Mouse (Mus musculus) left cerebral cortex, postnatal 10 days (tissue): Measurements from ENCODE around the gene Lasp1. TPM values are rescaled to one million over a fixed set of nuclear protein-coding genes. Genes with fewer than 3 reads are reported as not detected.
A peak's percentile ranks its signal among the peaks of the same experiment; 100 is the strongest.
"Not testable (repeated sequence)": the region's sequence is repeated elsewhere in the genome, so short reads cannot be mapped to it uniquely, and the experiment has no call there.

Experiments used
- DNase-seq, 2 experiments: peaks; one replicate each; pipeline ENCODE4 v3.0.0; 2021 to 2022; ENCODE audit warnings: low spot score in 2 of 2, mixed read lengths in 1 of 2; ENCODE audit errors: extremely low spot score in 1 of 2
- intact Hi-C: fragments of 180-260 bp; cut with DNase I; formaldehyde crosslinking; loops from one replicate; pipeline ENCODE4 v1.15.1; 2025
- total RNA-seq, 2 experiments: library from RNA; stranded (reverse); gene quantifications; 2 replicates each; pipeline ENCODE4 v1.2.3; 2021

Lasp1 gene
- total RNA-seq, 2 experiments from 2014 or later = 190 to 203 TPM

DNA sequence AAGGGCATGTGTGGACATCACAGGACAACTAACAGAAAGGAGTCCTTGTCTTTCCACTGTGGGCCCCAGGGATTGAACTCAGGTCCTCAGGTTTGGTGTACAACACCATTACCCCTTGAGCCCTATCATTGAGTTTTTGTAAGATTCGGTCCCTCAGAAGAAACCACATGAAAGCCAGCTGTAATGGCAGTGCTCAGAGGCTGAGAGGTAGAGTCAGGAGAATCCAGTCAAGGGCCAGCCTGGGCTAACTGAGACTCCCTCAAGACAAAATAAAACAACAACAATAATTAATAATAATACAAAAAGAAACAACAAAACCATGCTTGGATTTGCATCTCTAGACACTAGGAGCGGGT, 41.3 kb downstream of the Lasp1 start:
- DNase-seq = no peak
- intact Hi-C loops = loop anchor here (5.0 kb wide), 1 partner anchor 42 kb away; the partner anchor contains the start of gene Fbxo47

DNA sequence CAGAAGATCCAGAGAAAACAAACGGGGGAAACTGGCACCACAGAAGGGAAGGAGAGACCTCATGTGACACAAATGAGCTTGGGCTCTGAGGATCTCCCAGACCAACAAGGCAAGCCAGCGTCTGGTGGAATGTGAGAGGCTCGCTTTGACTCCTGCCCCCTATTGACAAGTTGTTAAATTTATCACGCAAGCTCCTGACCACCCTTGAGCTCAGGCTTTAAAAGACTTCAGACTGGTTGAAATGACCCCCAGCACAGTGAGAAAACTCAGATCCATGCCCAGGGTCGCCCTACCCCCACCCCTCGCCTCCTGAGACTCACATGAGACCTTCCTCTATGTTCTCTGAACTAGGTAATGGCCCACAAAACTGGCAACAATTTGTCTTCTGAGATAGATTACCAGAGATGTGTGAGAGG, 41.7 kb downstream of the Lasp1 start, which contains the start of gene B230217C12Rik:
B230217C12Rik (plus strand) TSS at position 242 of the 416 bp plus-strand sequence.
- intact Hi-C loops = loop anchor here (5.0 kb wide), 1 partner anchor 42 kb away; the partner anchor contains the start of gene Fbxo47
- DNase-seq = peak in 1 of 2 experiments; percentile 40

DNA sequence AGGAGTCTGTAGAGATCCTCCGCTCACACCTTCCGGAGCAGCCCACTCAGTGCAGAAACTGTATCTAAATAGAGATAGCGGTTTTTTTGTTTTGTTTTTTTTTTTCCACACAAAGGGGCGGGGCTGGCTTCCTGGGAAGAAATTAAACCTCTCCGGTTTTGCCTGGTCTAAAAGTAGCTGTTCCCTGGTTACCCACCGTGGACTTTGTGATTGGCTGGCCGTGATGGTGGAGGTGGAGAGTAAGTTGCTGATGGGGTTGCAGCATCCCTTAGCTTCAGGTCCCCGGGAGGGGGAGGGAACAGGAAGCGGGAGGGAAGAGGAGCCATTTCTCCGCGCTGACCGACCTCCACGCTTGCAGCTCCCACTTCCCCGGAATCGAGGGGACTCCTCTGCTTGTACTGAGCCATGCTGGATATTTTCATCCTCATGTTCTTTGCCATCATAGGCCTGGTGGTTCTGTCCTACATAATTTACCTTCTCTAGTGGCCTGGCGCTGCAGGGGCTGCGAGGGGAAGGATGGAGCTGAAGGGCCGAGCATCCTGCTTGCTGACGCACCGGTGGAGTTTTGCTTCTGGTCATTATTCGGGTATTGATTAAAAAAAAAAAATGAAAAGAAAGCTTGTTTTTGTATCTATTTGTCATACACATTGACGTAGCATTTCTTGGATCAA, 42.3 kb downstream of the Lasp1 start:
- intact Hi-C loops = loop anchor here (5.0 kb wide), 1 partner anchor 41 kb away; the partner anchor contains the start of gene Fbxo47
- DNase-seq = peak; percentile 88 to 92

DNA sequence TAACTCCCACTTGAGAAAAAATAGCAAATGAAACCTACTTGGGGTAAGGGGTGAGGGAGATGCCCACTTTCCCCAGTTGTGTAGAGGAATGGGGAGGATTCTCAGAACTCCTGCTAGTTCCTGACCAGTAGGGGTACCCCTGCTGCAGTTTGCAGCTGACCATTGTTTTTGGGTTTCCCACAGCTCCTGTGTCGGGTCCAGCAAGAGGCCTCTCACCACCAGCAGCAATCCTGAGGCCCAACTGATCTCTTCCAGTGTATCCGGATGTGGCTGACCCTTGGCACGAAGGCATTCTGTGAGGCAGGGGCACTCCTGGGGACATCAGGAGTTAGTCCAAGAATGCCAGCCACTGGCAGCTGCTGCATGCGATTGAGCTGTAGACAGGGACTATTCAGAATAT, 43.2 kb downstream of the Lasp1 start:
- intact Hi-C loops = loop anchor here (5.0 kb wide), 1 partner anchor 40 kb away; the partner anchor contains the start of gene Fbxo47

DNA sequence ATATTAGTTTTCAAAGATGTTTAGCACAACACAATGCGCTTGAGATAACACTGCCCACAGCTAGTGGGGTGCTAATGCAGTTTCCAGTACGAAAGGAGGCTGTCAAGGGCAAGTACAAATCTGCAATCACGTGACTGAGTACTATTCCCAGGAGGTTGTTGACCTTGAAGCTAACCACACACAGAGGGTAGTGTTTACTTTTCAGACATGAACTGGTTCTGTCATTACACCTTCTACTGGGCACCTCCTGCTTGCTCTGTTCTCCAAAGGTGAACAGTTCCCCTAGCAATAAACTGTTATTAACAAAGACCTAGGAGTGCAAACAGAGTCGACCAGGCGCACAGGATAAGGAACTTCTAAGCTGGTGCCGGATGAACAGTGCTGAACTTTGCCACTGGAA, 51.6 kb downstream of the Lasp1 start:
- intact Hi-C loops = no loop called here
- no peak for DNase-seq

More for the DNA sequence above, 43.2 kb downstream of the Lasp1 start:
- DNase-seq = peak in 1 of 2 experiments; percentile 21

DNA sequence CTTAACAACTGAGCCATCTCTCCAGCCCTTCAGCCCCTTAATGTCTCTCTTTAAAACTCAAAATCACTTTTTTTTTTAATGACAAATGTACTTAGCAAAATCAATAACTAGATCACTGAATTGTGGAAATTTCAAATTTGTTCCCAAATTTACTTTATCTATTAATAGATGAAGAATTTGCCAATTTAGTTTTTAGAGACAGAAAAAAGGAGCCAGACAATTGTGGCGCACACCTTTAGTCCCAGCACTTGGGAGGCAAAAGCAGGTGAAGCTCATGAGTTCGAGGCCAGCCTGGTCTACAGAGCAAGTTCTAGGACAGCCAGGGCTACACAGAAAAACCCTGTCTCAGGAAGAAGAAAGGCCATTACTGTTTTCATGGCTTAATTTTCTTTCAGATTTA, 52.8 kb downstream of the Lasp1 start:
- intact Hi-C loops = no loop called here
- DNase-seq = no peak

DNA sequence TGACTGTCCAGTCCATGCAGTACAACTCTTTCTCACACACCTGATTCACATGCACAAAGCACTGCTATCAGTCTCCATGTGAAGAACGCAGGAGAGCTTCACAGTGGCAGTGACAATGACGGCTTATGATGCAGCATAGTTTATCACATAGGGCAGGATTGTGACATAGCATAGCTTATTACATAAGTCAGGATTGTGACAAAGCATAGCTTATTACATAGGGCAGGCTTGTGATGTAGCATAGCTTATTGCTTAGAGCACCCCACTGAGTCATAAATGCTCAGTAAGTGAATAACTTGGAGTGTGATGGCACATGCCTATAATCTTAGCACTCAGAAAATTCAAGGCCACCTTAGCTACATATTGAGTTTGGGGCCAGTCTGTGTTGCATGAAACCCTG, 56.7 kb downstream of the Lasp1 start:
- no peak for DNase-seq
- intact Hi-C loops = no loop called here

DNA sequence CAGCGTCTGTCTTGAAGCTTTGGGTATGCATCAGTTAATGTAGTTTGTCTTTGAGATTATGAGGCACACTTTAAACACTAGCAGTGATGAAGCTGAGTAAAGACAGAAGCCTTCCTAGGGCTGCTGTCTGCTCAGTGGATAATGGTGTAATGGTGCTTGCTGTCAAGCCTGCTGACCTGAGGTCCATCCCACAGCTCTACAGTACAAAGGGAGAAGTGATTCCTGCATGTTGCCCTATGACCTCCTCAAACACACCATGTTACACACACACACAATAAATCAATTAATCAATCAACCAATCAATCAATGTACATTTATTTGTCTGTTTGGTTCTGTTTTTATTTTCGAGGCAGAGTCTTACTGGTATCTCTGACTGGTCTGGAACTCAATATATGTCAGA, 63.3 kb downstream of the Lasp1 start:
- intact Hi-C loops = no loop called here
- DNase-seq = no peak

DNA sequence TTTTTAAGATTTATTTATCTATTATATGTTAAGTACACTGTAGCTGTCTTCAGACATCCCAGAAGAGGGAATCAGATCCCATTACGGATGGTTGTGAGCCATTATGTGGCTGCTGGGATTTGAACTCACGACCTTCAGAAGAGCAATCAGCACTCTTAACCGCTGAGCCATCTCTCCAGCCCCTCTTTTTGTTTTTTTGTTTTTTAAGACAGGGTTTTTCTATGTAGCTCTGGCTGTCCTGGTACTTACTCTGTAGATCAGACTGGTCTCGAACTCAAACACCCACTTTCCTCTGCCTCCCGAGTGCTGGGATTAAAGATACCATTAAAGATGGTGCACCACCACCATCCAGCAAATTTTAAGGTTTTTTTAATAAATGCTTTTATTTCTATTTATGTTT, 66.6 kb downstream of the Lasp1 start:
- no peak for DNase-seq
- intact Hi-C loops = no loop called here

DNA sequence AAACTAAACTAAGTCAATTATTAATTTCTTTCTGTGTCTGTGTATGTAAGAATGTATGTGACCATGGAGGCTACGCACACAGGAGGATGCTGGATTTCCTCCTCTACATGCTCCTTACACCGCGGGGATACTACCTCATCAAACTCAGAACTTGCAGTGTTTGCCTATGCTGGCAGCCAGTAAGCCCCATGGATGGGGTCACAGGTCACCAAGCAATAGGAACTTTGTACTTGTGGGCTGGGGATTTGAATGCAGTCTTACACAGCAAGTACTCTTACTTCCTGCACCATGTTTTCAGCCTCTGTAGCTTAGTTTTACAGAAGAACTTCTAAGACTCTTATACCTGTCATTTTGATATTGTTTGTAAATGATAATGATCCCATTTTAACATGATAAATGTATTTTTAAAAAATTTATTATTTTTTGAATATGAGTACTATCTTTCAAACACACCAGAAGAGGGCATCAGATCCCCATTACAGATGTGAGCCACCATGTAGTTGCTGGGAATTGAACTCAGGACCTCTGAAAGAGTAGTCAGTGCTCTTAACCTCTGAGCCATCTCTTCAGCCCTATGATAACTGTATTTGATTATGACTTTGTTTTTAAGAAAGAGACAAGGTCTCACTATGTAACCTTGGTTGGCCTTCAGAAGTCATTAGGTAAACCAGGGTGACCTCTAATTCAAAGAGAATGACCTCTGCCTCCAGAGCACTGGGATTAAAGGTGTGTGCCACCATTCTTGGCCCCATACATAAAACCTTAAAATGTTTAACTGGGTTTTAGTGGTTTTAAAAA, 67.5 kb downstream of the Lasp1 start:
- no peak for DNase-seq
- intact Hi-C loops = no loop called here

DNA sequence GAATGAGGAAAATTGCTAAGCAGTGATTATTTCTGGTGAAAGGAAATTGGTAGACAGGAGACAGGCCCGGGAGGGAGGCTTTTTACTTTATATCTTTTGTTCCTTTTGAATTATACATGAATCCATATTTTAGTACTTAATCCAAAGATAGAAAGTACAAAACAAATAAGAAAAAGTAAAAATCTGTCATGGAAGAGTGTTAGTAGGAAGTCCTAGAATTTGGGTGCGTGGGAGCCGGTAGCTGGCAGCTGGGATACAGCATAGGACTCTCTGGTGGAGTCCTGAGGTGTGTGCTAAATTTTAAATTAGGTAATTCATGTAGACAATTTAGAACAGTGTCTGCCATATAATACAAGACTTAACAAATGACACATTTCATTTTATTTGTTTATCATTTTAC, 68.8 kb downstream of the Lasp1 start:
- intact Hi-C loops = no loop called here
- DNase-seq = no peak

DNA sequence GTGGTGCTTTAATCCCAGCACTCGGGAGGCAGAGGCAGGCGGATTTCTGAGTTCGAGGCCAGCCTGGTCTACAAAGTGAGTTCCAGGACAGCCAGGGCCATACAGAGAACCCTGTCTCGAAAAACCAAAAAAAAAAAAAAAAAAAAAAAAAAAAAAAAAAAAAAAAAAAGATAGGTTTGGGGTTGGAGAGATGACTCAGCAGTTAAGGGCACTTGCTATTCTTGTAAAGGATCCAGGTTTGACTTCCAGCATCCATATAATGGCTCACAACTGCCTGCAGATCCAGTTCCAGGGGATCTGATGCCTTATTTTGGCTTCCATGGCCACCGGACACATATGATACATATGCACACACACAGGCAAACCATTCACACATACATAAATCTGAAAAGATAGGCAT, 73.6 kb downstream of the Lasp1 start:
- DNase-seq, intact Hi-C loops: not testable (repeated sequence)

DNA sequence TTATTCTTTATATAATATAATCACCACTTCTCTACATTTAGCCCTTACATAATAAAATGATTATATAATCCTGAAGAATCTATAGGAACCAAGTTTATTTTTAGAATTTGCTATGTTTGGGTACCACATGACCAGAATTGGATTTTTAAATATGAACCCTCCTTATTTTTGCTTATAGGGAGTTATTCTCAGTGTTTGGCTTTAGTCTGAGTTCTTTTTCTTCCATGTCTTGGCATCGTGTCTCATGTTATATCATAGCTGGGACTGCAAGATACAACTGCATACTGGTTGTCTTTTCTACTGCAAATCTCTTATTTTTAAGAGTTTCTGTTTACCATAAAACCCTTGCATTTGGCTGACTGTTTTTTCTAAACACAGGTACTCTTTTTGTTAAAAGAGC, 75.6 kb downstream of the Lasp1 start:
- no peak for DNase-seq
- intact Hi-C loops = no loop called here

DNA sequence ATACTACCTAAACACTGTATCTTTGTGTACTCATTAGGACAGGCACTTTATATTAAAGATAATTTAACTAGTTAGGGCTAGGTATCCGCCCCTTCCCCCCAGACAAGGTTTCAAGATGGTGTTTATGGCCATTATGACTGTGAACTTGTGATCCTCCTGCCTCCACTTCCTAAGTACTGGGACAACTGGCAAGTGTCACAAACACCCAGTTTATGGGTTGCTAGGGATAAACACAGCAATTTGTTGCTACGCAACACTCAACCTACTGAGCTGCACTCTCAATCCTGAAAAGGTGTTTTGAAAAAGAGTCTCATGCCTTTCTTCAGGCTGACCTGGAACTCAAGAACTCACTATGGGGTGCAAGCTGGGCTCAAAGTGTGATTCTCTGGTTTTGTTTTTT, 78.5 kb downstream of the Lasp1 start:
- DNase-seq = no peak
- intact Hi-C loops = no loop called here

DNA sequence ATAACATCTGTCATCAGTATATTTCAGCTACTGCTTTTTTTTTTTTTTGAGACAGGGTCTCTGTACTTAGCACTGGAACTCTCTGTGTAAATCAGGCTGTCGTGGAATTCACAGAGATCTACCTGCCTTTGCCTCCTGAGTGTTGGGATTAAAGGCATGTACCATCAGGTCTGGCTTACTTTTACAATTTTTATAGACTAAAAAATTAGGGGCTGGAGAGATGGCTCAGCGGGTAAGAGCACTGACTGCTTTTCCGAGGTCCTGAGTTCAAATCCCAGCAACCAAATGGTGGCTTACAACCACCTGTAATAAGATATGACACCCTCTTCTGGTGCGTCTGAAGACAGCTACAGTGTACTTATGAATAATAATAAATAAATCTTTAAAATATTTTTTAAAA, 81.6 kb downstream of the Lasp1 start:
- intact Hi-C loops = loop anchor here (5.0 kb wide), 3 partner anchors 38 to 98 kb away; partner anchors contain the start of genes B230217C12Rik, Lasp1 and Rpl23
- DNase-seq = no peak

DNA sequence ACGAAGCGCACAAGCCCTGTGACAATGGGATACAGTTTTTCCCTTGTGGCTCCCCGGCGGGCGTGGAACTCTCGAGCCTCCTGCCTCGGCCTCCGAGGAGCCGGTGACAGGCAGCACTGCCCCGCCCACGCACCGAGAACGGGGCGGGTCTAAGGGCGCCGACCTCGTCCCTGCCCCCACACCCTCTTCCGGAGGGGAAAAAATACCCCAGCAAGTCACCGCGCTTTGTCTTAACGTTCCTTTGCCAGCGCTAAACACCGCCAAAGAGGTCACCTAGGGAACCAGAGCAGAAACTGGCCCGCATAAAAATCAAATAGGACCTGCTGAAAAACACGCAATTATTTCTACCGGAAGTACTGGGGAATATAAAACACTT, 84.7 kb downstream of the Lasp1 start:
- DNase-seq = peak; percentile 31 to 83
- intact Hi-C loops = loop anchor here (5.0 kb wide), 3 partner anchors 41 to 101 kb away; partner anchors contain the start of genes B230217C12Rik, Lasp1 and Rpl23

DNA sequence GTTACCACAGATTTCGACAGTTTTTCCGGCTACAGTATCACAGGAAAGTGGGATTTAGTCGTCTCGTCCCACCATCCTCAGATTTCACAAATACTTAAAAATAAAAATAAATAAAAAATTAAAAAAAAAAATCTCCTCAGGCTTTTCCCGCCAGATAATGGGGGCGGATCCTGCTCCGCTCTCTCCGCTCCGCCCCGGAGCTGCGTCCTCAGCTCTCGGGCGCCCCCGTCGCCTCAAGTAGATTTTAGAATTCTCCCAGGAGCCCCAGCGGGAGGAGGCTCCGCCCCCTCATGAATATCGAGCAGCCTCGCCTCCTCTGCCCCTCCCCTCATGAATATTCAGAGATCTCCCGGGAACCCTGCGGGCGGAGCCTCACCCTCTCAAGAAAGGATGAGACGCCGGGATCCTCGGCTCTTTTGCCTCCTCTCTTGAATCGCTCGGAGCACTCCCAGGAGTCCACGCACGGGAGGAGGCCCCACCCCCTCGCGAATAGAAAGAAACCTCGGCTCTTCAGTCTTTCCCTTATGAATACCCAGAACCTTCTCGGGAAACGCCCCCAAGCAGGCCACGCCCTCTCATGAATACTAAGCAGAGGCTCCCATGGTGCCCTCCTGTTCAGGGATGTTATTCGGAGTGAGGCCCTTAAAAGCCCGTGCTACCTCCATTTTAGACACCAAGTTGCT, 85.3 kb downstream of the Lasp1 start, which contains the start of gene Fbxo47:
Fbxo47 (minus strand) TSS at position 237 of the 683 bp plus-strand sequence.
- intact Hi-C loops = loop anchor here (5.0 kb wide), 3 partner anchors 42 to 102 kb away; partner anchors contain the start of genes B230217C12Rik, Lasp1 and Rpl23
- DNase-seq = peak; percentile 94 to 97

DNA sequence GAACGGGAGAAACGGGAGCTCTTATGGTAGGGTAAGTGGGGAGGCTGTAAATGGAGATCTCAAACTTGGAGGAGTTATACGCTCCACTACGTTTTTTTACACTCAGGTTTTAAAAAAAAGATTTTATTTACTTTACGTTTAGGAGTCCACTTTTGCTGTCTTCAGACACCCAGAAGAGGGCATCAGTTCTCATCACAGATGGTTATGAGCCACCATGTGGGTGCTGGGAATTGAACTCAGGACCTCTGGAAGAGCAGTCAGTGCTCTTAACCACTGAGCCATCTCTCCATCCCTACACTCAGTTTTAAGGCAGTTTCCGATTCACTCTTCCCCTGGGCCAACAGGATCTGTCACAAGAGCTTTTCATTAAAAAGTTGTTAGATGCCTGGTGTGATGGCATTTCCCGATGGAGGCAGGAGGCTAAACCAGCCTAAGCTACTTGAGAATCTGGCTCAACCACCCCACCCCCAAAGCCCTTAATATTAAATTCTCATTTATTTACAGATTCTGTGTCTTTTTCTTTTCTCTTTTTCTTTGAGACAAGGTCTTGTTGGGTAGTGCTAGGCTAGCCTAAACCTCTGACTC, 85.9 kb downstream of the Lasp1 start:
- intact Hi-C loops = loop anchor here (5.0 kb wide), 3 partner anchors 42 to 102 kb away; partner anchors contain the start of genes B230217C12Rik, Lasp1 and Rpl23
- no peak for DNase-seq
